Mouse (Mus musculus): ENCODE results near the gene Taf4.
A peak's percentile ranks its signal among the peaks of the same experiment; 100 is the strongest.

Gene Taf4

GRCm38 (mm10) chr2:179976628-179977343 lies at the start of gene Taf4:
Taf4 (minus strand) TSS chr2:179976646.
- peak; percentile 81 for DNase-seq (ENCODE audit: low spot score)

GRCm38 (mm10) chr2:180025861-180026200 lies 49.4 kb upstream of the Taf4 start:
- no peak for DNase-seq (ENCODE audit: low spot score)

- DNase-seq (ENCODE audit: low spot score): no peak
These were observed 48.9 kb upstream of the Taf4 start for GRCm38 (mm10) chr2:180025135-180025860.

- peak; percentile 97 for DNase-seq (ENCODE audit: low spot score)
These were observed 48.1 kb upstream of the Taf4 start, which contains the start of gene Lsm14b for GRCm38 (mm10) chr2:180024401-180025098. Lsm14b (plus strand) TSS chr2:180024987.

- no peak for DNase-seq (ENCODE audit: low spot score)
These were observed 46.3 kb upstream of the Taf4 start for GRCm38 (mm10) chr2:180022751-180023150.

GRCm38 (mm10) chr2:180020919-180021318 lies 44.5 kb upstream of the Taf4 start:
- DNase-seq (ENCODE audit: low spot score): no peak

- no peak for DNase-seq (ENCODE audit: low spot score)
These were observed 43.7 kb upstream of the Taf4 start for GRCm38 (mm10) chr2:180020091-180020661.

GRCm38 (mm10) chr2:180018573-180018972 lies 42.1 kb upstream of the Taf4 start:
- no peak for DNase-seq (ENCODE audit: low spot score)

- no peak for DNase-seq (ENCODE audit: low spot score)
These were observed 41.2 kb upstream of the Taf4 start for GRCm38 (mm10) chr2:180017632-180018031.

- DNase-seq (ENCODE audit: low spot score): no peak
These were observed 37.2 kb upstream of the Taf4 start for GRCm38 (mm10) chr2:180013686-180014085.

- DNase-seq (ENCODE audit: low spot score): no peak
These were observed 34.9 kb upstream of the Taf4 start for GRCm38 (mm10) chr2:180011370-180011769.

GRCm38 (mm10) chr2:180010686-180011085 lies 34.2 kb upstream of the Taf4 start:
- DNase-seq (ENCODE audit: low spot score): no peak

- DNase-seq (ENCODE audit: low spot score): no peak
These were observed 30.0 kb upstream of the Taf4 start for GRCm38 (mm10) chr2:180006352-180007017.

GRCm38 (mm10) chr2:180005656-180006351 lies 29.4 kb upstream of the Taf4 start:
- DNase-seq (ENCODE audit: low spot score): no peak

GRCm38 (mm10) chr2:180001635-180002034 lies 25.2 kb upstream of the Taf4 start:
- no peak for DNase-seq (ENCODE audit: low spot score)

- DNase-seq (ENCODE audit: low spot score): no peak
These were observed 22.0 kb upstream of the Taf4 start for GRCm38 (mm10) chr2:179998431-179998830.

- DNase-seq (ENCODE audit: low spot score): no peak
These were observed 16.6 kb upstream of the Taf4 start for GRCm38 (mm10) chr2:179993071-179993470.

GRCm38 (mm10) chr2:179989098-179989497 lies 12.7 kb upstream of the Taf4 start:
- DNase-seq (ENCODE audit: low spot score): no peak

GRCm38 (mm10) chr2:179986437-179987022 lies 10.1 kb upstream of the Taf4 start:
- DNase-seq (ENCODE audit: low spot score): no peak

GRCm38 (mm10) chr2:179985695-179986094 lies 9.2 kb upstream of the Taf4 start:
- no peak for DNase-seq (ENCODE audit: low spot score)

- DNase-seq (ENCODE audit: low spot score): no peak
These were observed 8.4 kb upstream of the Taf4 start for GRCm38 (mm10) chr2:179984830-179985229.
